8 mouse cellular contexts compared by ENCODE assay signal in the genomic region with DNA sequence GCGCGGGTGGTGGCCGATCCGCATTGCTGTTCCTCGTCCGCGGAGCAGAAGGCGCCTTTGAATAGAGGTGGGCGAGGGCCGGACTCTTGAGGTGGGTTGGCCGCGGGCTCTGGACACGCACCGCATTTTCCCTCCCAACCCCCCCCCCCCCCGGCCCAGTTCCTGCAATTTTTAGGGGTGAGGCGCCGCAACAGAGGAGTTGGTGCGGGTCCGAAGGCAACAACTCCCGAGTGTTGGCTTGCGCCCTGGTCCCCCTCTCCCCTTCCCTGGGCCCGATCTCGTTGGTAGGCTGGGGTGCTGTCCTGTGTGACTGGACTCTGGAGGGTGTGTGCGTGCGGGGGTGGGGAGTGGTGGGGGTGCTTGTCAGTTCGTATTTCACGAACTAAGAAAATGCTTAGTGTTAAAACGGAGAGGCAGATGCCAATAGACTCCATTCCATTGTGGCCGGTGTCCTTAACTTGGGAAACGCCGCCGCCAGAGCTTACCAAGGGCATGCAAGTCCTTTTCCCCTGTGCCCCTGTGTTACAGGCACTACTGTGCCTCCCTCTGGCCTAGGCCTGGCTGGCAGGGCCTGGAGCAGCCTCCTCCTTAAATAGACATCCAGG. TPM values are rescaled to one million over a fixed set of nuclear protein-coding genes. Genes with fewer than 3 reads are reported as not detected.
DNase-seq lines count a peak whose midpoint lies in the region; ATAC-seq and TF ChIP-seq lines count a peak whose summit lies in the region.

No protein-coding gene starts in this region.

- DNase-seq in B cell, adult 2 months, result peak; percentile 16 to 21
- DNase-seq in adrenal gland, adult 18-20 months (ENCODE audit: low spot score in 2 of 2), result peak; percentile 50 to 61
- no peak for DNase-seq in heart, embryonic 10.5 days (ENCODE audit: low spot score)
- no peak for DNase-seq in lung, adult 2 months
- DNase-seq in ovary, adult 18-20 months (ENCODE audit: low spot score), result peak; percentile 61
- peak; percentile 53 for DNase-seq in urinary bladder, postnatal 14 days (ENCODE audit: low spot score)

- TF ChIP-seq CTCF in lung, adult 2 months (IDR thresholded peaks at IDR 0.05; ENCODE audit: insufficient read depth, low read length), result no peak

- peak overlapping the region; percentile 97 for H3K9ac ChIP-seq in embryonic facial prominence, embryonic 12.5 days
- H3K9ac ChIP-seq in kidney, embryonic 14.5 days (ENCODE audit: low read depth, low read length), result peak overlapping the region; percentile 99

- no peak for ATAC-seq in embryonic facial prominence, embryonic 12.5 days (ENCODE audit: insufficient number of reproducible peaks, insufficient read depth, low FRiP score, low TSS enrichment)
- ATAC-seq in kidney, embryonic 14.5 days (ENCODE audit: low FRiP score, low TSS enrichment), result peak; percentile 41; the same call in 1 of the 2 replicates

- no peaks in the 10 kb centered on the region for H3K27me3 ChIP-seq in embryonic facial prominence, embryonic 12.5 days
- no peaks in the 10 kb centered on the region for H3K27me3 ChIP-seq in heart, embryonic 10.5 days (ENCODE audit: insufficient read depth, poor library complexity, severe bottlenecking)
- no peaks in the 10 kb centered on the region for H3K27me3 ChIP-seq in kidney, embryonic 14.5 days (ENCODE audit: control insufficient read depth, insufficient read depth, low read length)

- H3K36me3 ChIP-seq in embryonic facial prominence, embryonic 12.5 days, result no peaks in the 10 kb centered on the region
- peaks cover 12% of the 10 kb centered on the region for H3K36me3 ChIP-seq in heart, embryonic 10.5 days
- H3K36me3 ChIP-seq in kidney, embryonic 14.5 days (ENCODE audit: control insufficient read depth, insufficient read depth, low read length), result no peaks in the 10 kb centered on the region; the same call in 1 of the 2 replicates

- H3K27ac ChIP-seq in embryonic facial prominence, embryonic 12.5 days, result peak overlapping the region; percentile 98
- peak overlapping the region; percentile 99 for H3K27ac ChIP-seq in heart, embryonic 10.5 days
- peak overlapping the region; percentile 90 for H3K27ac ChIP-seq in kidney, embryonic 14.5 days (ENCODE audit: low read depth, low read length)

- H3K4me1 ChIP-seq in embryonic facial prominence, embryonic 12.5 days, result peaks cover 25% of the 10 kb centered on the region
- H3K4me1 ChIP-seq in heart, embryonic 10.5 days, result peaks cover 34% of the 10 kb centered on the region
- H3K4me1 ChIP-seq in kidney, embryonic 14.5 days (ENCODE audit: control insufficient read depth, insufficient read depth, low read length), result peaks cover 20% of the 10 kb centered on the region
- H3K4me1 ChIP-seq in lung, adult 2 months (ENCODE audit: control insufficient read depth, insufficient read depth, low read length), result peaks cover 8% of the 10 kb centered on the region

- WGBS in embryonic facial prominence, embryonic 12.5 days, result under 1% methylated on average over 32 of the region's 32 CpGs
- 0% methylated on average over 27 of the region's 32 CpGs for WGBS in heart, embryonic 10.5 days
- 0% methylated on average over 30 of the region's 32 CpGs for WGBS in kidney, embryonic 14.5 days
- WGBS in lung, adult 2 months, result 4% methylated on average over 25 of the region's 32 CpGs

- TF ChIP-seq POLR2A in lung, adult 2 months (IDR thresholded peaks at IDR 0.05; ENCODE audit: borderline replicate concordance, extremely low read depth, low read depth, low read length), result no peak

- H3K4me2 ChIP-seq in embryonic facial prominence, embryonic 12.5 days (replicated peaks), result peak overlapping the region; percentile 89
- H3K4me2 ChIP-seq in kidney, embryonic 14.5 days (replicated peaks; ENCODE audit: low read depth, low read length), result peak overlapping the region; percentile 76

- H3K4me3 ChIP-seq in embryonic facial prominence, embryonic 12.5 days, result peak overlapping the region; percentile 84
- H3K4me3 ChIP-seq in heart, embryonic 10.5 days, result peak overlapping the region; percentile 93
- peak overlapping the region; percentile 99 for H3K4me3 ChIP-seq in kidney, embryonic 14.5 days (ENCODE audit: low read length)
- H3K4me3 ChIP-seq in lung, adult 2 months (replicated peaks; ENCODE audit: extremely low read depth, low read depth, low read length), result peak overlapping the region; percentile 82

- no peaks in the 10 kb centered on the region for H3K9me3 ChIP-seq in embryonic facial prominence, embryonic 12.5 days
- no peaks in the 10 kb centered on the region for H3K9me3 ChIP-seq in heart, embryonic 10.5 days
- no peaks in the 10 kb centered on the region for H3K9me3 ChIP-seq in kidney, embryonic 14.5 days (ENCODE audit: control insufficient read depth, low read length)

RNA-seq across cellular contexts. Expression of gene Atxn2, which starts 1.9 kb away (rescaled TPM):
- total RNA-seq in adrenal gland, adult 18-20 months (2021), result 100 to 1,000 TPM; 165 to 216 TPM
- 72.3 and 91.6 TPM in 2 replicates for polyA plus RNA-seq in embryonic facial prominence, embryonic 12.5 days (2016; fragmentation: Nextera tagmentation; extraction: Ambion mirVana)
- polyA plus RNA-seq in heart, embryonic 10.5 days (2016; fragmentation: Nextera tagmentation; extraction: Ambion mirVana), result 38.2 and 46.8 TPM in 2 replicates
- polyA plus RNA-seq in kidney, embryonic 14.5 days (2014; fragmentation: Nextera tagmentation; extraction: Ambion mirVana), result 76.6 and 88.5 TPM in 2 replicates
- polyA plus RNA-seq in lung, adult 2 months (2012; rRNA removed), result 107 and 108 TPM in 2 replicates

RNA-seq across cellular contexts. Expression of gene Brap, which starts 52.7 kb away (rescaled TPM):
- total RNA-seq in adrenal gland, adult 18-20 months (2021), result 10 to 100 TPM; 53.5 to 58.7 TPM
- 47.7 and 51.2 TPM in 2 replicates for polyA plus RNA-seq in embryonic facial prominence, embryonic 12.5 days (2016; fragmentation: Nextera tagmentation; extraction: Ambion mirVana)
- 33.2 and 35.5 TPM in 2 replicates for polyA plus RNA-seq in heart, embryonic 10.5 days (2016; fragmentation: Nextera tagmentation; extraction: Ambion mirVana)
- 20.5 and 35.2 TPM in 2 replicates for polyA plus RNA-seq in kidney, embryonic 14.5 days (2014; fragmentation: Nextera tagmentation; extraction: Ambion mirVana)
- polyA plus RNA-seq in lung, adult 2 months (2012; rRNA removed), result 28.8 and 30.6 TPM in 2 replicates

RNA-seq across cellular contexts. Expression of gene Acad10, which starts 52.7 kb away (rescaled TPM):
- 10 to 100 TPM; 25.2 to 29.4 TPM for total RNA-seq in adrenal gland, adult 18-20 months (2021)
- polyA plus RNA-seq in embryonic facial prominence, embryonic 12.5 days (2016; fragmentation: Nextera tagmentation; extraction: Ambion mirVana), result 1.6 and 2.2 TPM in 2 replicates
- polyA plus RNA-seq in heart, embryonic 10.5 days (2016; fragmentation: Nextera tagmentation; extraction: Ambion mirVana), result 1.5 and 2.6 TPM in 2 replicates
- polyA plus RNA-seq in kidney, embryonic 14.5 days (2014; fragmentation: Nextera tagmentation; extraction: Ambion mirVana), result 1.7 and 3.2 TPM in 2 replicates
- 6.1 and 7.0 TPM in 2 replicates for polyA plus RNA-seq in lung, adult 2 months (2012; rRNA removed)

Comparison
In these comparisons a context has a peak if more than half of its experiments do, and no peak if none do; other contexts are left out.
1. DNase-seq: peak in B cell, adult 2 months (2 of 2), adrenal gland, adult 18-20 months (2 of 2), ovary, adult 18-20 months (single experiment) and urinary bladder, postnatal 14 days (single experiment); none in heart, embryonic 10.5 days (single experiment) and lung, adult 2 months (single experiment).
2. Peak in every context shown above with its lines, with median percentiles within 50 percentile points of each other: H3K27ac ChIP-seq and H3K4me3 ChIP-seq.